22 mouse cellular contexts compared by ENCODE assay signal in genomic region chr4:129254571-129254970, GRCm38 (mm10). TPM values are rescaled to one million over a fixed set of nuclear protein-coding genes. Genes with fewer than 3 reads are reported as not detected.
DNase-seq lines count a peak whose midpoint lies in the region; TF ChIP-seq lines count a peak whose summit lies in the region.
"Had no signal": no experiment of that assay in that cellular context is flagged by ENCODE, and none has a peak within 500 bp of the region (broad histone marks: within the 10 kb centered on the region; RNA-seq: fewer than 3 reads in every experiment).

No protein-coding gene starts in this region.

- H3K4me3 ChIP-seq in C2C12 (ENCODE audit: insufficient read depth, poor library complexity, severe bottlenecking): no peak overlapping the region
- H3K4me3 ChIP-seq in myocyte: no peak overlapping the region

- peak; percentile 77 for DNase-seq in 3T3-L1 (ENCODE audit: low read depth, low spot score)
- DNase-seq in MN1 (ENCODE audit: low spot score): peak; percentile 69
- no peak for DNase-seq in layer of hippocampus, adult 11-12 months (ENCODE audit: low spot score)
- no peak for DNase-seq in kidney, postnatal 36 days
- no peak for DNase-seq in adipocyte (ENCODE audit: low spot score)
- no peak for DNase-seq in right cerebral cortex, postnatal 4 days
- DNase-seq: adrenal gland, adult 8-10 months; adrenal gland, postnatal 10 days; adrenal gland, postnatal 14 days; adrenal gland, postnatal 25 days; adrenal gland, postnatal 36 days; B cell, adult 2 months; cerebellum, adult 11 months; cerebellum, adult 11-12 months; cerebellum, adult 18-20 months; cerebellum, adult 2 months; cerebellum, adult 8-10 months; cerebellum, adult 9-10 months had no signal

- H3K4me2 ChIP-seq in myocyte (ENCODE audit: low read depth): peak overlapping the region; percentile 28

- H3K27me3 ChIP-seq in C2C12 (ENCODE audit: control insufficient read depth, insufficient read depth, insufficient read length) (no peaks in the 10 kb centered on the region), myocyte (ENCODE audit: control insufficient read depth, insufficient read depth, insufficient read length) (no peaks in the 10 kb centered on the region)
- H3K27me3 ChIP-seq: Patski had no signal

- TF ChIP-seq CTCF in C2C12 (IDR thresholded peaks at IDR 0.05; ENCODE audit: control insufficient read depth, insufficient read depth, insufficient read length): no peak

- no peaks in the 10 kb centered on the region for H3K79me3 ChIP-seq in C2C12 (ENCODE audit: low read depth)

- no peak for TF ChIP-seq POLR2A in myocyte (IDR thresholded peaks at IDR 0.05; ENCODE audit: insufficient read length, low read depth)

- H3K36me3 ChIP-seq in C2C12 (ENCODE audit: control insufficient read depth, insufficient read depth) (no peaks in the 10 kb centered on the region), myocyte (ENCODE audit: control insufficient read depth, insufficient read depth) (no peaks in the 10 kb centered on the region)
- H3K36me3 ChIP-seq: G1E had no signal

- peaks cover 9% of the 10 kb centered on the region for H3K79me2 ChIP-seq in C2C12 (ENCODE audit: control insufficient read depth, insufficient read depth)
- no peaks in the 10 kb centered on the region for H3K79me2 ChIP-seq in myocyte (ENCODE audit: control insufficient read depth, insufficient read depth)

- H3ac ChIP-seq in C2C12 (ENCODE audit: control insufficient read depth, insufficient read length, low read depth) (no peak overlapping the region), myocyte (ENCODE audit: control insufficient read depth, insufficient read length) (no peak overlapping the region)

TF ChIP-seq in C2C12, 6 proteins besides CTCF, POLR2A, EP300 and RAD21:
- TF ChIP-seq MAX (IDR thresholded peaks at IDR 0.05) (no peak), MYOD1 (IDR thresholded peaks at IDR 0.05; ENCODE audit: control insufficient read depth, insufficient read length, low read depth) (no peak), FOSL1 (IDR thresholded peaks at IDR 0.05; ENCODE audit: insufficient read depth, low read length, poor library complexity, severe bottlenecking) (peak; percentile 28)

TF ChIP-seq in myocyte, 11 proteins besides CTCF, POLR2A, EP300 and RAD21:
- TF ChIP-seq POLR2AphosphoS2 (IDR thresholded peaks at IDR 0.05; ENCODE audit: insufficient read length, low read depth) (no peak), TCF3 (IDR thresholded peaks at IDR 0.05; ENCODE audit: insufficient read length, low read depth) (no peak), E2F4 (IDR thresholded peaks at IDR 0.05; ENCODE audit: insufficient read depth) (no peak), MYOD1 (IDR thresholded peaks at IDR 0.05; ENCODE audit: control insufficient read depth in 1 of 3, insufficient read length in 2 of 3, low read depth in 2 of 3) (no peak), CEBPB (IDR thresholded peaks at IDR 0.05; ENCODE audit: insufficient read depth, poor library complexity, severe bottlenecking) (no peak), REST (IDR thresholded peaks at IDR 0.05; ENCODE audit: insufficient read depth, insufficient read length) (no peak), MAX (IDR thresholded peaks at IDR 0.05; ENCODE audit: low read depth) (no peak), SRF (IDR thresholded peaks at IDR 0.05; ENCODE audit: control insufficient read depth, insufficient read length, low read depth) (no peak), MYOG (IDR thresholded peaks at IDR 0.05; ENCODE audit: control insufficient read depth in 1 of 3, insufficient read depth in 1 of 3, insufficient read length in 2 of 3, low read depth in 2 of 3) (no peak), USF1 (IDR thresholded peaks at IDR 0.05; ENCODE audit: low read depth) (no peak)

RNA-seq across cellular contexts. Expression of gene C77080, which starts 6.6 kb away (rescaled TPM):
- polyA plus RNA-seq in C2C12 (2012; fragmentation: generic; extraction: Trizol): 30.1 TPM
- polyA plus RNA-seq in myocyte (2012; fragmentation: generic; extraction: Trizol): 25.4 TPM

RNA-seq across cellular contexts. Expression of gene Sync, which starts 32.8 kb away (rescaled TPM):
- 15.0 TPM for polyA plus RNA-seq in C2C12 (2012; fragmentation: generic; extraction: Trizol)
- 51.1 TPM for polyA plus RNA-seq in myocyte (2012; fragmentation: generic; extraction: Trizol)

Comparison
In these comparisons a context has a peak if more than half of its experiments do, and no peak if none do; other contexts are left out.
1. DNase-seq: peak in 3T3-L1 (single experiment) and MN1 (single experiment); none in layer of hippocampus, adult 11-12 months (single experiment), kidney, postnatal 36 days (0 of 2), adipocyte (single experiment) and right cerebral cortex, postnatal 4 days (single experiment).